Mouse (Mus musculus) layer of hippocampus, adult 2 months (tissue): ENCODE measurements at regions not wholly inside any gene's neighbourhood (a gene's known extent, or its start where the extent isn't known, plus 50 kb on each side); places are given as distances from the start of the nearest gene placed in this dataset.
"Not testable (repeated sequence)": the region's sequence is repeated elsewhere in the genome, so short reads cannot be mapped to it uniquely, and the experiment has no call there.

Source experiments
- DNase-seq, 2 experiments: peaks; one replicate each; pipeline ENCODE4 v3.0.0; 2022; ENCODE audit warnings: low spot score in 2 of 2
- H3K27ac ChIP-seq: fragments of 200-600 bp; 2 replicates; pipeline ENCODE4 v1.8.1; 2022
- H3K4me3 ChIP-seq: fragments of 200-600 bp; 2 replicates; pipeline ENCODE4 v1.8.1; 2022; ENCODE audit warnings: mild to moderate bottlenecking
- CTCF ChIP-seq: fragments of 200-600 bp; conservative IDR thresholded peaks from 2 replicates; pipeline ENCODE4 v1.8.1; 2022; ENCODE audit warnings: antibody characterized with exemption, mild to moderate bottlenecking, moderate library complexity

DNA sequence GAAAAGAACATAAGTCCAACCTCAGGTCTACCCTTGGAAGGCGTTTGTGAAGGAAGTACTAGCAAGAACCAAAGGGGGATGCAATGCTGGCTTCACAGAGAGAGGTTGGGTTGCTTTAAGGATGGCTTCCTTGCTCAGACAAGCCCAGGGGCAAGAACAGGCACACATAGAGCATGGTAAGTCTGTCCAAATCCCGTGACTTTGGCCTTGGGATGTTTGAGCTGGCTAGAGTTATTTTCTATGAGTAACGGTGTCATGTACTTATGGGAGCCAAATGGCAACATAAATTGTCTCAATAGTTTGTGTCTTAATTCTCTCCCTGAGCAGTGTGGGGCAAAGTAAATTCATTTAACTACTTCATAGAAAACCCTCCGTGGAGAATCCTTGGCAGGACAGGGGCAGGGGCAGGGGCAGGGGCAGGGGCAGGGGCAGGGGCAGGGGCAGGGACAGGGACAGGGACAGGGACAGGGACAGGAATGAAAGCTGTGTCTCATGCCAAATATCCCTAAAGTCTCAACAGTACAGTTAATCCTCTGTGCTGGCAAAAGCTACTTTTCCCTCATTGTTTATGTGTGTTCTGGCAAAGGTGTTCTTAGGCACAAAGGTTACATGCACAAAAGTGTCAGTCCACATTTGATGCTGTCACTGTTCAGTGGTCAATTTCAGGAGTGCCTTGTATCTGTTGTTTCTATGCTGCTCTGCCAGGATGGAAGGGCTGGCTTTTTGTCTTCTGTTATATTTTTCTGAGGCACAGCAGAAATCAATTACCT, 167.7 kb downstream of the Ifng start:
- Histone ChIP-seq H3K4me3 (no peak overlapping the region), H3K27ac (no peak overlapping the region)
- no peak for TF ChIP-seq CTCF
- DNase-seq: no peak

- no peak for DNase-seq
- no peak overlapping the region for H3K4me3 ChIP-seq
- H3K27ac ChIP-seq: no peak overlapping the region
- no peak for TF ChIP-seq CTCF
Observed at GRCm38 (mm10) chr10:118609157-118609556, 168.3 kb downstream of the Ifng start.

DNA sequence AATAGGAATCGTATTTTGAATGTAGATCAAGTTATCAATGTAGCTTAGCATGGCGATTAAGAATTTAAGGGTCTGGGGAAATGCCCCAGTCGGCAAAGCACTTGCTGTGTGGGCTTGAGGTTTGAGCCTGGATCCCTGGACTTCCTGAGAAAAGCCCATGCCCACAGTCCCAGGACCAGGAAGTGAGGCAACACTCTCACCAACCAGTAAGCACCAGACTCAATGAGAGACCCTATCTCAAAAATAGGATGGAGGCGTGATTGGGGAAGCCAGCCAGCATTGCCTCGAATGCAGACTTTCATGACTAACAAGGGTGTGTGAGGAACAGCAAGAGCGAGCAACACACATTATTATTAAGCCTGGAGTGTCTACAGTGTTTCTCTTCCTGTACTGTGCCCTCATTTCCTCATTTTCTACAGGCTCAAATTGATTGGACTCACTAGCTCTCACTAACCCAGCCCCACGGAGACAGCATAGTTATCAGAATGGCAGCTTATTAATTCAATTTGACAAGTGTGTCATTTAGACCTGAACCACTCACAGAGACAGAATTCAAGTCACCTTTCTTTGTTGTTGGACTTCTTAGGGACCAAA, 170.1 kb downstream of the Ifng start:
- no peak for TF ChIP-seq CTCF
- Histone ChIP-seq H3K27ac (no peak overlapping the region), H3K4me3 (no peak overlapping the region)
- no peak for DNase-seq

DNA sequence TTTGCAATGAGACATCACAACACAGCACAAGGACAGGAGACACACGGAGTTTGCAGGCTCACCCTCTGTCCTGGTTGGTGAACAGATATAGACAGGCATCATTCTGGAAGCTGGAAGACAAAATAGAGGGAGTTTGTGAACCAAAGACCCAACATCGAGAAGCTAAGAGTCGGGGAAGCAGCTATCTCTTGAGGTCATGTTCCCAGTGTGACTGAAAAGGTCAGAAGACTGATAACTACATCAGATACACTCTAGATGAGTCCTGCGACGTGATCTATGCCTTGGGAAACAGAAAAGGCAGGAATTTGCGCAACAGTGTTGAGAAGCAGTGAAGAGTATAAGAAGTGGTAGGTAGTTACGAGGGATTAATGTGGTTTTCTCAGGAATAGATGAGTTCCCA, 171.2 kb downstream of the Ifng start:
- no peak for DNase-seq
- Histone ChIP-seq H3K27ac (no peak overlapping the region), H3K4me3 (no peak overlapping the region)
- no peak for TF ChIP-seq CTCF

GRCm38 (mm10) chr10:118613056-118613695, 172.3 kb downstream of the Ifng start:
- no peak for DNase-seq
- no peak overlapping the region for H3K4me3 ChIP-seq
- no peak overlapping the region for H3K27ac ChIP-seq
- no peak for TF ChIP-seq CTCF

GRCm38 (mm10) chr10:118614251-118614865, 173.5 kb downstream of the Ifng start:
- Histone ChIP-seq H3K27ac (no peak overlapping the region), H3K4me3 (no peak overlapping the region)
- no peak for DNase-seq
- no peak for TF ChIP-seq CTCF

GRCm38 (mm10) chr10:118615131-118616020, 174.5 kb downstream of the Ifng start:
- no peak for TF ChIP-seq CTCF
- DNase-seq: no peak

DNA sequence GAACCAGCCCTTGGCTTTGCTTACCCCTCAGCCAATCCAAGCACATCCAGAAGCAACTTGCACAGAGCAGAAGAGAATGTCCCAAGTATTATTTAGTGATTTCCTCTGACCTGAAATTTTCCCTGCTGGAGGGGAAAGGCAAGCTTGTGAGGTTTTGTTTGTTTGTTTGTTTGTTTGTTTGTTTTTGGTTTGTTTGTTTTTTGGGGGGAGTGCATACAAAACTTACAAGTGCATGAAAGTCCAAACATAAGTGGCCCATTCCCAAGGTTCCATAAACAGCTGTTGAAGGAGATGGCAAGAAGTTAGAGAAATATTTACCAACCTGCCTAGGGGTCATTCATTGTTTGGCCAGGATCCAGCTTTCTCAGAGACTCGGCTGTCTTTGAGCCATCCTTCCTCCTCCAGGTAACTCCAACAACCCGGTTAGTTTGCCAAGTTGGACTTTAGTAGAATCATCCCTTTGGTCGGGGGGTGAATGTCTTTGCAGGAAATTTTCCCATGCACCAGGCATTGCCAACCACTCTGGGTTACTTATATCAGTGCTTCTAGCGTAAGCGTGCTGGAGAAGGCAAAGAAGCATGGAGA, 175.3 kb downstream of the Ifng start:
- H3K27ac ChIP-seq: no peak overlapping the region
- TF ChIP-seq CTCF: no peak
- no peak for DNase-seq
- H3K4me3 ChIP-seq: no peak overlapping the region

More at GRCm38 (mm10) chr10:118615131-118616020, 174.5 kb downstream of the Ifng start:
- H3K27ac ChIP-seq: no peak overlapping the region
- no peak overlapping the region for H3K4me3 ChIP-seq

DNA sequence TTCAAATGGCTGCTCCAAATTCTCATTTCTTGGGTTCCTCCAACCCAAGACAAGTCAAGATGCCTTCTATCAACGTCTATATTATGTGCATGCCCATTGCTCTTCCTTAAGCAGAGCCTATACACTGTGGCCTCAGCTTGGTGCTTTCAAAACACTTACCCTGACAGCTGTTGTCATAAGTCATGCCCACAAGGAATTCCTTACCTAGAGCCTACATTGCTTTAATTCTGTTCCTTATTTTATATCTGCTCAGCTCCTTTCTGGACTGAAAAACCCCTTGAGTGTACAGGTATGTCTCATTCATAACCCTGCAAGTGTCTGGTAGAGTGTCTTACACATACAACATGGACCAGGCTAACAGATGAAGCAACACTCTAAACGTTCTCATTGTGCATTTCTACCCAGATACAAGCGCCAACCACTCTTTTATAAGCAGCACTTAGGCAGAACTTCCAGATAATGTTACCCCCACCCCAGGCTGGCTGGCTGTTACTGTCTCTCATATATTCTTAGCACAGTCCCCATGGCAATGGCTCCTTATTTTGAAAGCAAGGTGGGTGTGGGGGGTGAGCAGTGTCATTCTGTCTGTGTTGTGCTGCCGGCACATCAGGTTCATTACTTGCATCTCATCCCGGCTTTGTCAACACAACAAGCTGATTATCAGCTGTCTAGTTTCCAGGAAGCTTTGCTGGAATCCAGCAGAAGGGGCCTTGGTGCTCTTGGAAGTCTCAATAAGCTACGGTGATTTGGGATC, 176.6 kb downstream of the Ifng start:
- no peak for TF ChIP-seq CTCF
- Histone ChIP-seq H3K27ac (no peak overlapping the region), H3K4me3 (no peak overlapping the region)
- DNase-seq: no peak

DNA sequence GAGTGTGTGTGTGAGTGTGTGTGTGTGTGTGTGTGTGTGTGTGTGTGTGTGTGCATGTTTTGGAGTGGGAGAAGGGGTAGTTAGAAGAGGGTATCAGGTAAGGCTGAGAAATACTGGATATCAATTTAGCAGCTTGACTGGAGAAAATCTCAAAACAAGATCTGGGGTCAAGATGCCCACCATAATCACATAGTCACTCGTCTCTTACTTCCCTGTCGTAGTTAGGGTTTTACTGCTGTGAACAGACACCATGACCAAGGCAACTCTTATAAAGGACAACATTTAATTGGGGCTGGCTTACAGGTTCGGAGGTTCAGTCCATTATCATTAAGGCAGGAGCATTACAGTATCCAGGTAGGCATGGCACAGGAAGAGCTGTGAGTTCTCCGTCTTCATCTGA, 177.4 kb downstream of the Ifng start:
- not testable (repeated sequence) for DNase-seq, H3K27ac ChIP-seq, H3K4me3 ChIP-seq

- no peak overlapping the region for H3K27ac ChIP-seq
- no peak for DNase-seq
- TF ChIP-seq CTCF: no peak
- H3K4me3 ChIP-seq: no peak overlapping the region
Observed at GRCm38 (mm10) chr10:118618766-118619600, 178.1 kb downstream of the Ifng start.
